Mouse (Mus musculus) heart, embryonic 10.5 days (tissue): ENCODE measurements around the gene Il2rb. TPM values are rescaled to one million over a fixed set of nuclear protein-coding genes. Genes with fewer than 3 reads are reported as not detected.

ENCODE experiments used
- DNase-seq: peaks from one replicate; pipeline ENCODE4 v3.0.0-alpha.2; 2017; ENCODE audit warnings: low spot score
- H3K27ac ChIP-seq: fragments of 300-500 bp; sonication (generic); 2 replicates; pipeline ENCODE4 v1.5.1; 2016; ENCODE audit warnings: mild to moderate bottlenecking
- H3K27me3 ChIP-seq: fragments of 300-500 bp; sonication (generic); 2 replicates; pipeline ENCODE4 v1.6.1; 2016; ENCODE audit warnings: mild to moderate bottlenecking; ENCODE audit not compliant: poor library complexity, insufficient read depth, severe bottlenecking
- H3K36me3 ChIP-seq: fragments of 300-500 bp; sonication (generic); 2 replicates; pipeline ENCODE4 v1.6.1; 2016; ENCODE audit warnings: mild to moderate bottlenecking, moderate library complexity
- H3K4me1 ChIP-seq: fragments of 300-500 bp; sonication (generic); 2 replicates; pipeline ENCODE4 v1.6.1; 2016; ENCODE audit warnings: mild to moderate bottlenecking
- H3K4me3 ChIP-seq: fragments of 300-500 bp; sonication (generic); 2 replicates; pipeline ENCODE4 v1.5.1; 2016; ENCODE audit warnings: mild to moderate bottlenecking, moderate library complexity
- H3K9me3 ChIP-seq: fragments of 300-500 bp; sonication (generic); 2 replicates; pipeline ENCODE4 v1.6.1; 2016; ENCODE audit warnings: mild to moderate bottlenecking, moderate library complexity
- WGBS: fragments of 180-500 bp; shearing (Covaris S2); methylation state at CpG from one replicate; pipeline ENCODE4 v1.1.7; 2016; 5-methylcytosine and 5-hydroxymethylcytosine counted together
- polyA plus RNA-seq: library from polyadenylated mRNA; unstranded; fragments of >200 nt; fragmentation: Nextera tagmentation; extraction: Ambion mirVana; gene quantifications from 2 replicates; pipeline ENCODE4 v1.2.1, GENCODE M21; 2016

Gene Il2rb
- polyA plus RNA-seq, 1 experiment from 2014 or later, result not detected

GRCm38 (mm10) chr15:78449131-78449530 is 45.9 kb downstream of the Il2rb start:
- WGBS, result 33% methylated on average over 6 of the region's 6 CpGs
- H3K27ac ChIP-seq, result peak overlapping the region; percentile 89
- 0 out of 2 replicates have a peak overlapping the region, but pooled peaks have one; percentile 10 for H3K4me3 ChIP-seq
- H3K27me3 ChIP-seq, result peaks cover 9% of the 10 kb centered on the region
- no peaks in the 10 kb centered on the region for H3K9me3 ChIP-seq
- no peaks in the 10 kb centered on the region for H3K36me3 ChIP-seq
- DNase-seq, result no peak
- H3K4me1 ChIP-seq, result peaks cover 35% of the 10 kb centered on the region

GRCm38 (mm10) chr15:78447746-78448535 is 47.1 kb downstream of the Il2rb start:
- peak overlapping the region; percentile 52 for H3K4me3 ChIP-seq
- 2% methylated on average over 22 of the region's 22 CpGs for WGBS
- DNase-seq, result peak; percentile 95
- peaks cover 16% of the 10 kb centered on the region for H3K27me3 ChIP-seq
- H3K27ac ChIP-seq, result peak overlapping the region; percentile 89
- H3K9me3 ChIP-seq, result no peaks in the 10 kb centered on the region
- H3K4me1 ChIP-seq, result peaks cover 43% of the 10 kb centered on the region
- no peaks in the 10 kb centered on the region for H3K36me3 ChIP-seq

- Histone ChIP-seq H3K36me3 (no peaks in the 10 kb centered on the region), H3K9me3 (no peaks in the 10 kb centered on the region), H3K4me1 (peaks cover 46% of the 10 kb centered on the region), H3K4me3 (no peak overlapping the region), H3K27ac (peak overlapping the region; percentile 89), H3K27me3 (peaks cover 16% of the 10 kb centered on the region)
- 46% methylated on average over 7 of the region's 7 CpGs for WGBS
- DNase-seq, result no peak
Observed at GRCm38 (mm10) chr15:78447121-78447520, 48.0 kb downstream of the Il2rb start.

- no peak overlapping the region for H3K4me3 ChIP-seq
- H3K36me3 ChIP-seq, result no peaks in the 10 kb centered on the region
- no peaks in the 10 kb centered on the region for H3K9me3 ChIP-seq
- H3K27ac ChIP-seq, result no peak overlapping the region
- DNase-seq, result no peak
- peaks cover 18% of the 10 kb centered on the region for H3K27me3 ChIP-seq
- peaks cover 53% of the 10 kb centered on the region for H3K4me1 ChIP-seq
- 43% methylated on average over 6 of the region's 6 CpGs for WGBS
Observed at GRCm38 (mm10) chr15:78443857-78444256, 51.2 kb downstream of the Il2rb start.

GRCm38 (mm10) chr15:78442231-78442630 is 52.8 kb downstream of the Il2rb start:
- peaks cover 32% of the 10 kb centered on the region for H3K27me3 ChIP-seq
- no peak overlapping the region for H3K4me3 ChIP-seq
- no peak overlapping the region; the same call in 1 of the 2 replicates for H3K27ac ChIP-seq
- WGBS, result 81% methylated on average over 19 of the region's 19 CpGs
- H3K9me3 ChIP-seq, result no peaks in the 10 kb centered on the region
- no peak for DNase-seq
- H3K36me3 ChIP-seq, result no peaks in the 10 kb centered on the region
- H3K4me1 ChIP-seq, result peaks cover 61% of the 10 kb centered on the region

GRCm38 (mm10) chr15:78438973-78439372 is 56.1 kb downstream of the Il2rb start:
- no peak for DNase-seq
- Histone ChIP-seq H3K4me3 (no peak overlapping the region), H3K27ac (no peak overlapping the region), H3K4me1 (peaks cover 77% of the 10 kb centered on the region), H3K36me3 (peaks cover 11% of the 10 kb centered on the region), H3K27me3 (peaks cover 44% of the 10 kb centered on the region), H3K9me3 (no peaks in the 10 kb centered on the region)
- WGBS, result 66% methylated on average over 9 of the region's 9 CpGs

- Histone ChIP-seq H3K27me3 (peaks cover 39% of the 10 kb centered on the region), H3K4me3 (no peak overlapping the region), H3K9me3 (no peaks in the 10 kb centered on the region), H3K36me3 (peaks cover 15% of the 10 kb centered on the region), H3K4me1 (peaks cover 72% of the 10 kb centered on the region), H3K27ac (no peak overlapping the region)
- WGBS, result 57% methylated on average over 8 of the region's 8 CpGs
- DNase-seq, result no peak
Observed at GRCm38 (mm10) chr15:78438505-78438904, 56.6 kb downstream of the Il2rb start.

- Histone ChIP-seq H3K27ac (peak overlapping the region; percentile 83; the same call in 1 of the 2 replicates), H3K4me3 (peak overlapping the region; percentile 56; the same call in 1 of the 2 replicates), H3K36me3 (peaks cover 20% of the 10 kb centered on the region), H3K27me3 (peaks cover 39% of the 10 kb centered on the region), H3K9me3 (no peaks in the 10 kb centered on the region), H3K4me1 (peaks cover 74% of the 10 kb centered on the region)
- DNase-seq, result no peak
- WGBS, result 46% methylated on average over 4 of the region's 4 CpGs
Observed at GRCm38 (mm10) chr15:78438018-78438394, 57.1 kb downstream of the Il2rb start.

- H3K27me3 ChIP-seq, result peaks cover 39% of the 10 kb centered on the region
- H3K4me3 ChIP-seq, result peak overlapping the region; percentile 56
- no peaks in the 10 kb centered on the region for H3K9me3 ChIP-seq
- DNase-seq, result no peak
- 10% methylated on average over 23 of the region's 23 CpGs for WGBS
- peaks cover 78% of the 10 kb centered on the region for H3K4me1 ChIP-seq
- peak overlapping the region; percentile 83 for H3K27ac ChIP-seq
- peaks cover 24% of the 10 kb centered on the region for H3K36me3 ChIP-seq
Observed at GRCm38 (mm10) chr15:78437237-78438017, 57.6 kb downstream of the Il2rb start.

- Histone ChIP-seq H3K4me1 (peaks cover 74% of the 10 kb centered on the region), H3K27ac (peak overlapping the region; percentile 83), H3K27me3 (peaks cover 39% of the 10 kb centered on the region), H3K4me3 (peak overlapping the region; percentile 56), H3K36me3 (peaks cover 24% of the 10 kb centered on the region), H3K9me3 (no peaks in the 10 kb centered on the region)
- DNase-seq, result peak; percentile 87
- WGBS, result 13% methylated on average over 30 of the region's 32 CpGs
Observed at GRCm38 (mm10) chr15:78436380-78437192, 58.5 kb downstream of the Il2rb start.

GRCm38 (mm10) chr15:78435681-78436080 is 59.4 kb downstream of the Il2rb start:
- 0 out of 2 replicates have a peak overlapping the region, but pooled peaks have one; percentile 43 for H3K27ac ChIP-seq
- H3K4me3 ChIP-seq, result no peak overlapping the region
- H3K4me1 ChIP-seq, result peaks cover 68% of the 10 kb centered on the region
- no peak for DNase-seq
- peaks cover 39% of the 10 kb centered on the region for H3K27me3 ChIP-seq
- H3K36me3 ChIP-seq, result peaks cover 31% of the 10 kb centered on the region
- 88% methylated on average over 11 of the region's 11 CpGs for WGBS
- no peaks in the 10 kb centered on the region for H3K9me3 ChIP-seq

GRCm38 (mm10) chr15:78434896-78435520 is 60.1 kb downstream of the Il2rb start:
- 33% methylated on average over 6 of the region's 6 CpGs for WGBS
- peaks cover 39% of the 10 kb centered on the region for H3K27me3 ChIP-seq
- peak overlapping the region; percentile 43; the same call in 1 of the 2 replicates for H3K27ac ChIP-seq
- H3K4me1 ChIP-seq, result peaks cover 66% of the 10 kb centered on the region
- peaks cover 33% of the 10 kb centered on the region for H3K36me3 ChIP-seq
- H3K4me3 ChIP-seq, result no peak overlapping the region
- no peak for DNase-seq
- H3K9me3 ChIP-seq, result no peaks in the 10 kb centered on the region
